Mouse (Mus musculus): Measurements from ENCODE around the gene Ggcx.

Ggcx gene

DNA sequence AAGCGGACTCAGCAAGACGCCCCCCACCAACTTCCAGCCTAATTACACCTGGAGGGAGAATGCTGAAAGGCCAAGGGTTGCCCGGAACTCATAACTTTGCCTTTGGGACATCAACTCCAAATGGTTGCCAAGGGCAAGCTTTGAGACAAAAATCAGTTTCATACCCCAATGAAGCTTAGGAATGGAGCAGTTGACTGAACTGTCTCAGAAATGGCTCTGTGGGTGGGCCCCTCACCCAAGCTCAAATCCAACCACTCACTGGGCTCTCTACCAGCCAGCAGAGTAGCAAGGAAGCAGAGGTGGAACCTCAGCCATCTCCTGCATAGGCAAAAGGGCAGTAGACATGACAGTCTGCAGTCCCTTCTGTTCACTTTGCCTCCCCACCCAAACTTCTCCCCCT, 26.3 kb upstream of the Ggcx start:
- DNase-seq (ENCODE audit: low spot score in 2 of 2): no peak

- no peak for DNase-seq (ENCODE audit: low spot score in 2 of 2)
Observed at GRCm38 (mm10) chr6:72388266-72388665, 25.8 kb upstream of the Ggcx start.

GRCm38 (mm10) chr6:72388791-72389329, 25.2 kb upstream of the Ggcx start:
- DNase-seq (ENCODE audit: low spot score in 2 of 2): no peak

DNA sequence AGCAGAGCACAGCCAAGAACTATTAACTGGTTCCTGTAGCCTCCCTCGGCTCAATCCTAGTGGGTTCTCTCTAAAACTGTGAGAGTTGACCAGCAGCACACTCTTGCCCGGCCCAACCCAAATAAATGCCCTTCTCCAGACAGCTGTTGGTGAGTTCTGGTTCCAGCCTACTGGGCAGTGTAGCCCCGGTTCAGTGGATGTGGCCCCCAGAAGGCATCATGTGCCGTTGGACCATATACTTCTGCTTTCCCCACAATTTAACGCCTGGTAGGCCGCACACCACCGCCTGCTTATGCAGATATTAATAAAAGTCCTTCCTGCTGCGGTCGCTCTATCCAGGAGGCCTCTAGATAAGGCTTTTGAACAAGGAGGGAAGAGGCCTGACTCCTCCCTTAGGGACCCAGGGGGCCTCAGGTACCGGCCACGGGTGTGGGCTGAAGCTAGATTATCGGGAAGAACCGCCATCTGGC, 24.6 kb upstream of the Ggcx start:
- DNase-seq (ENCODE audit: low spot score in 2 of 2): peak; percentile 32 to 65

DNA sequence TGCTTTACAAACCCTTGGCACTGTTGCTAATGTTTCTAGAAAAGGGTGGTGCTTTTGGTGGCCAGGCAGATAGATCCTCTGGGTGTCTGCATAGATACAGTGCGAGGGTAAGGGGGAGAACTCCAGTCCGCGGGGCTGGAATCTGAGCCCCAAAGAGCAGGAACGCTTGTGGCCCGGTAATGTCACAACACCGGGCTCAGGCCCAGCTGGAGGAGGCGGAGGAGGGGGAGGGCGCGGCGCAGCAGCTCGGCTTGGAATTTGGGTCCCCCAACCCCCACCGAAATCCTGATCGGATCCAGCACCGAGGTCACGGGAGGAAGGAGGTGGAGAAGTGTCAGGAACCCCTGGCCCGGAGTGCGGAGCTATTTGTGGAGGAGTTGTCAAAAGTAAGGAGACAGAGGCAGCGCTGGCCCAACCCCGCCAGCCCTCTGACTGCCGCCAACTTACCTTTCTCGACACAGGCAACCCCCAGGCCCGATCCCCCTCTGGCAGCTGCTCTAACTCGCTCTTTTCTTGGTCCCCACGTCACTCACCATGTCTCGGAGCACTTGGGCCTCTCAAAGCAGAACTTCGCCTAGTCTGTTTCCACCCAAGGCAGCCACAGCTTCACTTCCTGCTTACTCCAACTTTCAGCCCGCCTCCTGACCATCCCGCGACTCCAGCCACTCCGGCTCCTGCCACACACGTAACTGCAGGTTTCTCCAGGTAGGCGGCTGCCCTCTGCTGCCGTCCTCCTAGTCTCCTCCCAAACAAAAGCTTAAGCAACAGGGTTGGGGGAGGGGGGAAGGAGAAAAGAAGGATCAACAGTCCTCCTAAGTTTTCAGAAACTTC, 24.0 kb upstream of the Ggcx start, which contains the start of gene Vamp8:
TSS of gene Vamp8 (minus strand) at position 763 of the 831 bp plus-strand sequence.
- DNase-seq (ENCODE audit: low spot score in 2 of 2): peak; percentile 49 to 60

DNA sequence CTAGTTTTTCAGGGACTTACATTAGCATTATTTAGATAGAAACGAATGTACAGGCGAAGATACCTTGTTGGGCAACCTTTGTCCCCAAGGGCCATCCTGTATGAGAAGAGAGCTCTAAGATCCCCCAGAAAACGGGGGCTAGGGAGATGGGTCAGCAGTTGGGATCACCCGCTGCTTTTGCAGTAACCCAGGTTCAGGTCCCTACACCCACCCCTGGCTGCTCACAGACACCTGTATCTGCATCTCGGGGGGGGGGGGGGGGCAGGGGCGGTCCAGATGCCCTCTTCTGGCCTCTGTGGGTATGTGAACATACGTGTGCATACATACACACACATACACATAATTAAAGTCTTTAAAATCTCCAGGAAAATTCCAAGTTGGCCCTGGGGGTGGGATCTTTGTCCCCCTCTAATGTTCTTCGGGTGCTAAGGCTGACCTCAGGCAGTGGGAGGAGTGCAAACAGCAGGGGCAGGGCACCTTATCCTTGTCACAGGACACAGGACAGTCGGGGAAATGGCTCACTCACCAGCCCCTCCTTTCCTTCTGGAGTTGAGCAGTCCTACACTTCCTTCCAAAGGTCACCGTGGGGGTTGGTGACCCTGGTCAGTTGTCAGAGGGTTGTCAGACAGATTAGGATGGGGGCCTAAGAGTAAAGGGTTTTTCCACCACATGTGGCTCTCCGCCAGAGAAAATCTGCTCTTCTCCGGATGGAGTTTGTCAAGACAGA, 23.1 kb upstream of the Ggcx start:
- DNase-seq (ENCODE audit: low spot score in 2 of 2): peak in 1 of 2 experiments; percentile 11

GRCm38 (mm10) chr6:72392341-72392740, 21.8 kb upstream of the Ggcx start:
- DNase-seq (ENCODE audit: low spot score in 2 of 2): no peak

- DNase-seq (ENCODE audit: low spot score in 2 of 2): no peak
Observed at GRCm38 (mm10) chr6:72396837-72397251, 17.3 kb upstream of the Ggcx start.

DNA sequence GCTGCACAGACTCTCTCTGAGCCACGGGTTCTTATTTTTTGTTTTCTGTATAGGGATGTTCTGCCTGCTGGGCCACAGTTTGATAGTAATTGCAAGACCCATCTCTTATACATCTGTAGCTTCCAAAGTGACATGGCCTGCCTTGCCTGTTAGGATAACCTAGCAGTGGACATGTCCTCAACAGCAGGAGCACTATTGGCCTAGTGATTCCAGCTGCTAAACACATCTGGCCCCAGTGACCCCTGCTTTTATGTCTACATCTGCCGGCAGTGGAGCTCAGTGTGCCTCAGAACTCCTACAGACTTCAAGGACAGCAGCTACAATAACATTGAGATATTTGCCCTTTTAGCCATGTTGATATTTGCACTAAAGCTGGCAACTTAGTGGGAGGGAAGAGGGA, 14.1 kb upstream of the Ggcx start:
- no peak for DNase-seq (ENCODE audit: low spot score in 2 of 2)

GRCm38 (mm10) chr6:72401875-72402274, 12.2 kb upstream of the Ggcx start:
- peak; percentile 72 to 79 for DNase-seq (ENCODE audit: low spot score in 2 of 2)

GRCm38 (mm10) chr6:72405356-72405755, 8.8 kb upstream of the Ggcx start:
- no peak for DNase-seq (ENCODE audit: low spot score in 2 of 2)

GRCm38 (mm10) chr6:72407119-72407518, 7.0 kb upstream of the Ggcx start:
- DNase-seq (ENCODE audit: low spot score in 2 of 2): peak; percentile 67 to 84

GRCm38 (mm10) chr6:72409567-72409966, 4.5 kb upstream of the Ggcx start:
- peak; percentile 28 to 60 for DNase-seq (ENCODE audit: low spot score in 2 of 2)

GRCm38 (mm10) chr6:72410003-72410402, 4.1 kb upstream of the Ggcx start:
- DNase-seq (ENCODE audit: low spot score in 2 of 2): no peak

DNA sequence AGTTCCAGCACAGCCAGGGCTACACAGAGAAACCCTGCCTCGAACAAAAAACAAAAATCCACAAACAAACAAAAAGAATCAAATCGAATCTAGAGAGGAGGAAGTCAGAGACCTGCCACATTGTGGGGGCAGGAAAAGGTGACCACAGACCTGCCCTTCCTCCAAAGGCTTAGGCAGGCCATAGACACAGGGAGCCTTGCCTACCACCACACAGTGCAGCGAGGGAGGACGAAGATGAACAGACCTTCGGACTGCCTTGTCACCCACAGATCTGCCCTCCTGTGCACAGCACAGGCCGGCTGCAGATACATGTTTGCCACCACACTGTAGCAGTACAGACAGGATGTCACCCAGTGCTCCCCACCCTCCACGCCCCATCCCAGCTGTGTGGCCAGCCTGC, 3.6 kb upstream of the Ggcx start:
- DNase-seq (ENCODE audit: low spot score in 2 of 2): no peak

DNA sequence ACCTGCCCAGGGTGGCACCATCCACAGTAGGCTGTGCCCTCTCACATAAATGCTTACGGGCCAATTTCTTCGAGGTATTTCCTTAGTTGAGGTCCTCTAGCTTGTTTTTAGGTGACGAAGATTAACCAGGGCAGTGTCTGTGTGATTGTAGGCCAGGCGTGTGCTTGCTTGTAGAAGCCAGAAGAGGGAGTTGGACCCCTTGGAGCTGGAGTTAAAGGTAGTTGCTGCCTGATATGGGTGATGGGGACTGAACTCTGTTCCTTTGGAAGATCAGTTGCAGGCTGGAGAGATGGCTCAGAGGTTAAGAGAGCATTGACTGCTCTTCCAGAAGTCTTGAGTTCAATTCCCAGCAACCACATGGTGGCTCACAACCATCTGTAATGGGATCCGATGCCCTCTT, 1.1 kb downstream of the Ggcx start:
- DNase-seq (ENCODE audit: low spot score in 2 of 2): no peak

DNA sequence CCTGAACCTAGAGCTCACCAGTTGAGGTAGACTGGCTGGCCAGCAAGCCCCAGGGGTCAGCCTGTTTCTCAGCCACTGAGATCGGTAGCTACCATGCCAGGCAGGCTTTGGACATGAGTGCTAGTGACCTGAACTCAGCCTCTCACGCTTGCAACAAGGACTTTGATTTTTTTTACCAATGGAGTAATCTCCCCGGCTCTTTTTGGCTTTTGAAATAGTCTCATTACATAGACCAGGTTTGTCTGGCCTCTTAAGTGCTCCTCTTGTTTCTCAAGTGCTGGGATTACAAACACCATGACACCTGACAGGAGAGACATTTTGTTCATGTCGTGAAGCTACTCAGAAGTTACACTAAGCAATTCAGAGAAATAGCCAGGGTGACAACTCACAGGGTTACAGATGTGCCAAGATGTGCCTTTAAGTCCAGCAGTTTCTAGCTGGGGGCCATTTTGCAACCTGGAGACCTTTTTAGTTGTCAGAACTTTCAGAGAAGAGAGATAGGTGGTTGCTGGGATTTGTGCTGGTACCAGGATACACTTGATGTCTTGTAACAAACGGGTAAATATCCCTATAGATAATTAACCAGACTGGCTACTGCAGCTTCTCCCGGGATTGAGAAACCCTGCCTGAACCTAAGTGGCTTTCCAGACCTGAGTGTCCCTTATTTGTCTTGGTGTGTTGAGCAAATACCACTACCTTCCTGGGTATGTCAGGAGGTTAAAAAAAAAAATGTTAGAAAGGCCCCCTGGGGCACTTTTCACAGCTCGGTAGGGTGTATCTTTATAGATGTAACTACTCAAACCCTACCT, 2.1 kb downstream of the Ggcx start:
- no peak for DNase-seq (ENCODE audit: low spot score in 2 of 2)

- DNase-seq (ENCODE audit: low spot score in 2 of 2): no peak
Observed at GRCm38 (mm10) chr6:72418279-72418678, 4.2 kb downstream of the Ggcx start.

DNA sequence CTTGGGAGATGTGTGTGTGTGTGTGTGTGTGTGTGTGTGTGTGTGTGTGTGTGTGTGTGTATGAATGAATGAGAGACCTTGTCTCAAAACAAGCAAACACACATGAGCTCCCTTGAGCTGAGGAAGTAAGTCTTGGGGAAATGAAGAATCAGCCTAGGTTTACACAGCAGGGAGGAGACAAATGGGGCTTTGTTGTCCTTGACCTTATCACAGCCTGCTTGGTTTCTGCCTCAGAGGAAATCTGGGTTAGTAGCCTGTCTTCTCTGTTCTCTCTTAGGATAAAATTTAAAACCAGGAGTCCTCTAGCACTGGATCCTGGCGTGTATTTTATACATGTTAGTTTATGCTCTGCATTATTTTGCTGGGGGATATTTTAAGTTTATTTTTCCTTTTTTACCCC, 5.7 kb downstream of the Ggcx start:
- no peak for DNase-seq (ENCODE audit: low spot score in 2 of 2)

GRCm38 (mm10) chr6:72420901-72421300, 6.8 kb downstream of the Ggcx start:
- DNase-seq (ENCODE audit: low spot score in 2 of 2): no peak

- DNase-seq (ENCODE audit: low spot score in 2 of 2): no peak
Observed at GRCm38 (mm10) chr6:72425646-72426045, 11.5 kb downstream of the Ggcx start.

DNA sequence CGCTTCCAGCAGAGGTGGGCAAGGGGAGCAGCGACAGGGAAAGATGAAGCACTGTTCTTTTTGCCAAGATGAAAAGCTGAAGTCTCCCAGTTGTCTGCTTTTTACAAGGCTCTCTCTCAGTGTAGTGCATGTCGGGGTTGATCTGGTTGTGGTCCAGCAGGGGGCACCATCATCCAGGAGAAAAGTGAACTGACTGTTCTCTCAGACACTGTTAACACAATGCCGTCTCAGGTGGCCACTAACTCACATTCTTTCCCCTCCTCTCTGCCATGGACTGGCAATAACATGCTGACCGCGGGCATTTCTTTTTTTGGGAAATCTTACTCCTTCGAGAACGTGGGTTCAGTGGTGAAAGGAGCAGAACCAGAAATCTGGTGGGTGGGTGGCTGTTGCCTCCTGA, 13.9 kb downstream of the Ggcx start:
- peak; percentile 47 to 77 for DNase-seq (ENCODE audit: low spot score in 2 of 2)
